Mouse (Mus musculus): Measurements from ENCODE around the gene Slc7a8. TPM values are rescaled to one million over a fixed set of nuclear protein-coding genes. Genes with fewer than 3 reads are reported as not detected.

The Slc7a8 gene
- polyA plus RNA-seq, 1 experiment from 2014 or later, result 2.3 TPM

DNA sequence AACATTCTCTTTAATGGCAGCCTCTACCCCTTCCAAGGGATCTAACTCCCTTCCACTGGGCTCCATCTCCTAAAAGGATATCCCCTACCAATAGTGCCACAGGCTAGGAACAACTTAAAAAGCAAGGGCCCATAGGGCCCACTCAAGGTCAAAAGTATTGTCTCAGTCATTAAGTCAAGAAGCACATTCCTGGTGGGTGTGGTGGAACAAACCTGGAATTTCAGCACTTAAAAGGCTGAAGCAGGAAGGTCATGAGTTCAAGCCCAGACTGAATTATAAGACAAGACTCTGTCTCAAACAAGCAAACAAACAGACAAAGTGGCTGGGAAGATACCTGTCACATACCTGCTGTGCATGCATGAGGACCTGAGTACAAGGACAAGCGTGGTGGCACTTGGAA, 14.2 kb upstream of the Slc7a8 start:
- H3K27me3 ChIP-seq, result peaks cover 9% of the 10 kb centered on the region
- H3K9me3 ChIP-seq, result no peaks in the 10 kb centered on the region
- 84% methylated on average over 1 of the region's 1 CpGs for WGBS
- no peaks in the 10 kb centered on the region for H3K36me3 ChIP-seq
- no peak for ATAC-seq (ENCODE audit: low FRiP score, low read depth)
- no peak overlapping the region for H3K4me2 ChIP-seq (replicated peaks)
- H3K27ac ChIP-seq, result no peak overlapping the region
- H3K9ac ChIP-seq, result no peak overlapping the region
- H3K4me3 ChIP-seq, result no peak overlapping the region
- H3K4me1 ChIP-seq, result no peaks in the 10 kb centered on the region

GRCm38 (mm10) chr14:54793894-54794830, 12.4 kb upstream of the Slc7a8 start:
- ATAC-seq (ENCODE audit: low FRiP score, low read depth), result no peak

DNA sequence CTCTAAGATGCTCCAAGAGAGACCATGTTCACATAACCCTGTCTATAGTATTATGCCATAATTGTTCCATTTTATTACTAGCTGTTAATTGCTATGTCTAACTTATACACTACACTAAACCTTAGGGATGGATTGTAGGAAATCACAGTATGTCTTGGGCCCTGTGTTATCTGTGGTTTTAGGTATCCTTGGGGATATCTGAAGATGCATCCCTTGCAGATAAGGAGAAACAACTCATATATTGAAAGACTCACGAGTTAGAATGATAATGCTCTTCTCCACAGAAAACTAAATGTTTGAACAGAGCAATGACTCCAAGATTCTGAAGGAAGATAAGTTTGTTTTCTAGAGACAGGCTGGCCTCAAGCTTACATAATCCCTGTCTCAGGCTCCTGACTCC, 11.6 kb upstream of the Slc7a8 start:
- no peak overlapping the region for H3K9ac ChIP-seq

More at GRCm38 (mm10) chr14:54793894-54794830, 12.4 kb upstream of the Slc7a8 start:
- Histone ChIP-seq H3K9me3 (no peaks in the 10 kb centered on the region), H3K27ac (no peak overlapping the region), H3K9ac (no peak overlapping the region), H3K36me3 (no peaks in the 10 kb centered on the region), H3K4me2 (replicated peaks) (no peak overlapping the region), H3K27me3 (no peaks in the 10 kb centered on the region), H3K4me1 (no peaks in the 10 kb centered on the region), H3K4me3 (no peak overlapping the region)
- WGBS, result 78% methylated on average over 8 of the region's 8 CpGs

GRCm38 (mm10) chr14:54792166-54792565, 10.4 kb upstream of the Slc7a8 start:
- 75% methylated on average over 6 of the region's 6 CpGs for WGBS
- Histone ChIP-seq H3K27ac (no peak overlapping the region), H3K9me3 (no peaks in the 10 kb centered on the region), H3K4me2 (replicated peaks) (no peak overlapping the region), H3K9ac (no peak overlapping the region), H3K4me1 (no peaks in the 10 kb centered on the region), H3K36me3 (no peaks in the 10 kb centered on the region), H3K4me3 (no peak overlapping the region), H3K27me3 (no peaks in the 10 kb centered on the region)
- ATAC-seq (ENCODE audit: low FRiP score, low read depth), result no peak

More for the DNA sequence above, 11.6 kb upstream of the Slc7a8 start:
- Histone ChIP-seq H3K9me3 (no peaks in the 10 kb centered on the region), H3K27ac (no peak overlapping the region), H3K36me3 (no peaks in the 10 kb centered on the region), H3K4me3 (no peak overlapping the region), H3K4me2 (replicated peaks) (no peak overlapping the region), H3K4me1 (no peaks in the 10 kb centered on the region), H3K27me3 (no peaks in the 10 kb centered on the region)
- no peak for ATAC-seq (ENCODE audit: low FRiP score, low read depth)
- WGBS, result 76% methylated on average over 1 of the region's 1 CpGs

GRCm38 (mm10) chr14:54788231-54788630, 6.5 kb upstream of the Slc7a8 start:
- Histone ChIP-seq H3K4me3 (no peak overlapping the region), H3K27me3 (peaks cover 2% of the 10 kb centered on the region; the same call in 1 of the 2 replicates), H3K9ac (no peak overlapping the region), H3K27ac (no peak overlapping the region), H3K9me3 (no peaks in the 10 kb centered on the region), H3K4me1 (no peaks in the 10 kb centered on the region), H3K36me3 (no peaks in the 10 kb centered on the region), H3K4me2 (replicated peaks) (no peak overlapping the region)
- WGBS, result 92% methylated on average over 5 of the region's 5 CpGs
- no peak for ATAC-seq (ENCODE audit: low FRiP score, low read depth)

GRCm38 (mm10) chr14:54787226-54787625, 5.5 kb upstream of the Slc7a8 start:
- H3K4me2 ChIP-seq (replicated peaks), result no peak overlapping the region
- WGBS, result 50% methylated on average over 4 of the region's 4 CpGs

GRCm38 (mm10) chr14:54786489-54786888, 4.7 kb upstream of the Slc7a8 start:
- Histone ChIP-seq H3K27ac (no peak overlapping the region), H3K27me3 (peaks cover 18% of the 10 kb centered on the region), H3K4me1 (no peaks in the 10 kb centered on the region), H3K4me2 (replicated peaks) (no peak overlapping the region), H3K9me3 (no peaks in the 10 kb centered on the region), H3K36me3 (no peaks in the 10 kb centered on the region), H3K4me3 (no peak overlapping the region), H3K9ac (no peak overlapping the region)
- 65% methylated on average over 10 of the region's 10 CpGs for WGBS
- no peak for ATAC-seq (ENCODE audit: low FRiP score, low read depth)

More at GRCm38 (mm10) chr14:54787226-54787625, 5.5 kb upstream of the Slc7a8 start:
- no peaks in the 10 kb centered on the region for H3K9me3 ChIP-seq
- ATAC-seq (ENCODE audit: low FRiP score, low read depth), result no peak
- no peak overlapping the region for H3K4me3 ChIP-seq
- H3K9ac ChIP-seq, result no peak overlapping the region
- H3K27ac ChIP-seq, result no peak overlapping the region
- no peaks in the 10 kb centered on the region for H3K4me1 ChIP-seq
- peaks cover 11% of the 10 kb centered on the region for H3K27me3 ChIP-seq
- no peaks in the 10 kb centered on the region for H3K36me3 ChIP-seq

GRCm38 (mm10) chr14:54785898-54786297, 4.2 kb upstream of the Slc7a8 start:
- no peak overlapping the region for H3K9ac ChIP-seq
- no peak overlapping the region for H3K27ac ChIP-seq
- H3K27me3 ChIP-seq, result peaks cover 24% of the 10 kb centered on the region
- no peaks in the 10 kb centered on the region for H3K36me3 ChIP-seq
- H3K4me3 ChIP-seq, result no peak overlapping the region
- no peak overlapping the region for H3K4me2 ChIP-seq (replicated peaks)
- 52% methylated on average over 4 of the region's 4 CpGs for WGBS
- no peaks in the 10 kb centered on the region for H3K9me3 ChIP-seq
- ATAC-seq (ENCODE audit: low FRiP score, low read depth), result no peak
- H3K4me1 ChIP-seq, result 0 out of 2 replicates have a peak, but pooled peaks cover 2% of the 10 kb centered on the region

DNA sequence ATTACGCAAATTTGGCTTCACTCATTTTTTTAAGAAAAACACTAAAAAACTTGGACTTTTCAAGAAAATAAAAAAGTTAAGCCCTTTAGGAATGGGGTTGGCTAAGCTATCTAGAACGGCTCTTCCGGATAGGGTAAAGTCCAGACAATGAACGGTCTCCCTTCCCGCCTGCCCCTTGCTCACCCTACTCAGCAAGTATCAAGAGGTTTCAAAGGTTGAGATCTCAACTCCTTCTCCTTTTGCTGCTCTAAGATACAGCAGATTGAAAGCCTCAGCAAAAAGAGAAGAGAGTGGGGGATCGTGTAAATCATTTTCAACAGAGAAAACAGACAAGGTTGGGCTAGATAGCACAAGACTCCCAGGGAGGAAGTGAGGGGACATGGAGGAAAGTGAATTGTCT, 1.2 kb upstream of the Slc7a8 start:
- Histone ChIP-seq H3K4me3 (no peak overlapping the region), H3K4me2 (replicated peaks) (no peak overlapping the region), H3K27ac (no peak overlapping the region), H3K4me1 (0 out of 2 replicates have a peak, but pooled peaks cover 5% of the 10 kb centered on the region), H3K9me3 (no peaks in the 10 kb centered on the region), H3K36me3 (no peaks in the 10 kb centered on the region), H3K9ac (no peak overlapping the region), H3K27me3 (peaks cover 47% of the 10 kb centered on the region)
- WGBS, result 88% methylated on average over 6 of the region's 6 CpGs
- ATAC-seq (ENCODE audit: low FRiP score, low read depth), result no peak

GRCm38 (mm10) chr14:54780836-54781609, 723 bp downstream of the Slc7a8 start:
- Histone ChIP-seq H3K4me3 (peak overlapping the region; percentile 46), H3K36me3 (no peaks in the 10 kb centered on the region), H3K4me2 (replicated peaks) (peak overlapping the region; percentile 81), H3K27ac (no peak overlapping the region), H3K9ac (peak overlapping the region; percentile 56), H3K9me3 (no peaks in the 10 kb centered on the region), H3K27me3 (peaks cover 47% of the 10 kb centered on the region), H3K4me1 (0 out of 2 replicates have a peak, but pooled peaks cover 5% of the 10 kb centered on the region)
- no peak for ATAC-seq (ENCODE audit: low FRiP score, low read depth)
- 2% methylated on average over 35 of the region's 35 CpGs for WGBS

DNA sequence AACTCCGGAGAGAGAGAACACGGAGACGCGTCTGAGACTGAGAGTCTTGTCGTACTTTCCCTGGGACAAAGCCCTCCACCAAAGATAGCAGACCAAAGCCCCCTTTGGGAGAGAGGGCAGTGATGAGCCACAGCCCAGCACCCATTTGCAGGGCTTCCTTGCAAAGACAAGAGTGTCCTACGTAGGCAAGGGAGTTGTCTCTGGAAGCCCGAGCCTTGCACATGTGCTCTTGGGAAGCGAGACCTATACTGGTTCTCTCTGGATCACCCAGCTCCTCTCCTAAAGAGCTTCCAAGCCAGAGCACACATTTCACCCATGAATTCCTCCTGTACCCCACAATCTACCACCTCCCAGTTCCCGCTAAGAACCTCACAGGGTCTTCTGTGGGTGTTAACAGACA, 1.7 kb downstream of the Slc7a8 start:
- Histone ChIP-seq H3K36me3 (no peaks in the 10 kb centered on the region), H3K27me3 (peaks cover 47% of the 10 kb centered on the region), H3K9me3 (no peaks in the 10 kb centered on the region), H3K27ac (no peak overlapping the region), H3K4me1 (0 out of 2 replicates have a peak, but pooled peaks cover 5% of the 10 kb centered on the region), H3K4me2 (replicated peaks) (peak overlapping the region; percentile 81), H3K4me3 (no peak overlapping the region), H3K9ac (no peak overlapping the region)
- ATAC-seq (ENCODE audit: low FRiP score, low read depth), result no peak
- WGBS, result 83% methylated on average over 9 of the region's 9 CpGs

DNA sequence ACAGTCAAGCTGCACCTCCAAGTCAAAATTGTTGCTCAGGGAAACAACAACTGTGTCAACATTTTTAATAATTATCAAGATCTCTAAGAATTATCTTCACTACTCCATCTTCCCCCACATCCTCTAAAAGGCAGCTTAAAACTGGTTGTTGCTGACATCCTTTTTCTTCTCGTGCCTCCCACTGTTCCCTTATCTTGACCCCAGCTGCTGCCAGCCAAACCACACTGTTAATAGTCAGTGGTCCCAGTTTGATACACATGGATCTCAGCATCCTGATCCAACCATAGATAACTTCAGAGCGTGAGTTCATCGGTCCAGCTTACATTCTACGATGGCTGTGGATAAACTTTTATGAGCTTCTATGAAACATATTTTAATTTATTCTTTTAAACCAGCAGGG, 3.9 kb downstream of the Slc7a8 start:
- 86% methylated on average over 4 of the region's 4 CpGs for WGBS
- H3K27ac ChIP-seq, result no peak overlapping the region
- H3K4me2 ChIP-seq (replicated peaks), result no peak overlapping the region
- H3K9me3 ChIP-seq, result no peaks in the 10 kb centered on the region
- ATAC-seq (ENCODE audit: low FRiP score, low read depth), result no peak
- no peak overlapping the region for H3K4me3 ChIP-seq
- H3K9ac ChIP-seq, result no peak overlapping the region
- 0 out of 2 replicates have a peak, but pooled peaks cover 5% of the 10 kb centered on the region for H3K4me1 ChIP-seq
- H3K27me3 ChIP-seq, result peaks cover 42% of the 10 kb centered on the region
- H3K36me3 ChIP-seq, result no peaks in the 10 kb centered on the region

Data from limb, embryonic 13.5 days (tissue).